Mouse (Mus musculus): ENCODE data around the gene Snrnp40. TPM values are rescaled to one million over a fixed set of nuclear protein-coding genes. Genes with fewer than 3 reads are reported as not detected.

The Snrnp40 gene
- total and polyA plus RNA-seq, 3 experiments, result 108 to 184 (median 128) TPM

DNA sequence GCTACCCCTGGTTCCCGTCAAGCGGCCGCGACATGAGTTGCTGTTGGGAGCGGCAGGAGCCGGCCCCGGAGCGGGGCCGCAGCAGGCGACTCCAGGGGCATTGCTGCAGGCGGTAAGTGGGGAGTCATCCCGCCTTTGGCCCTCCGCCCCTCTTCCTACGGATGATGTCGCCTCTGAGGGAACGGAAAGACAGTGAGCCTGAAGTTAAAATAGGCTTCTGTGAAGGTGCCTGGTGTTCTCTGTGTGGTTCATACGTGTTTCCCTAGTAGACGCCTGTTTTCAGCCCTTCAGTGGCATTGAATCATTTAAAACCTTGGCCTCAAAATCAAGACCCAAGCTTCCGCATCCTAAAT lies 282 bp downstream of the Snrnp40 start:
- Histone ChIP-seq H3K36me3 (replicated peaks in 1 of 2; ENCODE audit: control insufficient read depth in 1 of 2, insufficient read depth in 1 of 2, low read length in 1 of 2) (peaks cover 26 to 50% of the 10 kb centered on the region in 2 experiments), H3K9ac (ENCODE audit: insufficient read depth, low read depth) (peak overlapping the region; percentile 89)
- in situ Hi-C loops (cut with MboI; ENCODE audit: low pct_ligation_motif_present, low pct_unique_long_range_greater_than_20kb, low sequenced_read_pairs), result no loop called here

DNA sequence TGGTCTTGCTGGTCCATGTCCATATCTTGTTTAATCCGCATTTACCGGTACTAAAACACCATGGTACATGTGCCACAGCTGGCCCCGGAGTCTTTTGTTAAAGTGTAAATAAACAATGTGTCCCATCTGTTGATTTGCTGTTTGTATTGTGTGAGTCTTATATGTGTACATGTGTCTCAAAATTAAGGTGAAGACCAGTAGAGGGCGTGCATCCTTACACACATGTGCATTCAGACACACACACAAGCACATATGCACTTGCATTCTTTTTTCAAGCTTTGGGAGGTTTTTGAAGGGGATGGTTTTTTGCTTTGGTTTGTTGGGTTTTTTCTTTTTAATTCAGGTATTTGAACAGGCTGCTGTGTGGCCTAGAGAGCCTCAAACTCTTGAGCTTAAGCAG lies 16.7 kb downstream of the Snrnp40 start:
- peaks cover 7% of the 10 kb centered on the region for H3K9me3 ChIP-seq (replicated peaks; ENCODE audit: low read length)
- in situ Hi-C loops (cut with MboI; ENCODE audit: low pct_ligation_motif_present, low pct_unique_long_range_greater_than_20kb, low sequenced_read_pairs) (no loop called here), dilution Hi-C loops (cut with MboI; ENCODE audit: extremely low pct_ligation_motif_present, extremely low pct_unique_long_range_greater_than_20kb, low sequenced_read_pairs) (no loop called here)
- no peaks in the 10 kb centered on the region for H3K27me3 ChIP-seq (replicated peaks)
- DNase-seq (ENCODE audit: extremely low read depth), result peak; percentile 21
- no peak overlapping the region for H3K4me2 ChIP-seq (ENCODE audit: insufficient read depth, low read depth, poor library complexity, severe bottlenecking)
- no peak overlapping the region for H3K4me3 ChIP-seq (replicated peaks in 1 of 3; ENCODE audit: low read depth in 2 of 3, low read length in 2 of 3, poor library complexity in 1 of 3)
- H3K36me3 ChIP-seq (replicated peaks in 1 of 2; ENCODE audit: control insufficient read depth in 1 of 2, insufficient read depth in 1 of 2, low read length in 1 of 2), result peaks cover 67 to 93% of the 10 kb centered on the region in 2 experiments
- no peaks in the 10 kb centered on the region; the same call in 1 of the 2 replicates for H3K79me2 ChIP-seq (replicated peaks; ENCODE audit: control insufficient read depth, extremely low read depth, insufficient read depth, poor library complexity, severe bottlenecking)
- H3K27ac ChIP-seq (ENCODE audit: insufficient read depth, low read depth), result no peak overlapping the region
- no peak overlapping the region for H3K9ac ChIP-seq (ENCODE audit: insufficient read depth, low read depth)
- H3K4me1 ChIP-seq (ENCODE audit: control insufficient read depth in 1 of 2, insufficient read depth in 2 of 2), result no peaks in the 10 kb centered on the region
- 0 out of 2 replicates have a peak, but pooled peaks have one; percentile 19 for TF ChIP-seq MYC (IDR thresholded peaks at IDR 0.05; ENCODE audit: low read depth, low read length)
- TF ChIP-seq POLR2A (IDR thresholded peaks at IDR 0.05; ENCODE audit: low read depth, low read length), result no peak
- peak; percentile 37 for TF ChIP-seq SMC3 (IDR thresholded peaks at IDR 0.05; ENCODE audit: low read depth, low read length)
- TF ChIP-seq CTCF (conservative IDR thresholded peaks at IDR 0.05 in 1 of 2, IDR thresholded peaks at IDR 0.05 in 1 of 2; ENCODE audit: low read depth in 2 of 2, low read length in 2 of 2), result peak in 1 of 2 experiments; percentile 50; a peak in 2 of 4 replicates

More for the DNA sequence above, 282 bp downstream of the Snrnp40 start:
- H3K27me3 ChIP-seq (replicated peaks), result no peaks in the 10 kb centered on the region
- H3K27ac ChIP-seq (ENCODE audit: insufficient read depth, low read depth), result no peak overlapping the region
- no peaks in the 10 kb centered on the region for H3K9me3 ChIP-seq (replicated peaks; ENCODE audit: low read length)
- H3K4me2 ChIP-seq (ENCODE audit: insufficient read depth, low read depth, poor library complexity, severe bottlenecking), result no peak overlapping the region
- 0 out of 2 replicates have a peak, but pooled peaks have one; percentile 7 for TF ChIP-seq TBP (conservative IDR thresholded peaks at IDR 0.05; ENCODE audit: low read depth, low read length)
- TF ChIP-seq IRF4 (IDR thresholded peaks at IDR 0.05; ENCODE audit: low read depth, low read length), result no peak; the same call in 1 of the 2 replicates
- peak; percentile 15 for DNase-seq (ENCODE audit: extremely low read depth)
- peak overlapping the region; percentile 74 to 97 (median 94) for H3K4me3 ChIP-seq (replicated peaks in 1 of 3; ENCODE audit: low read depth in 2 of 3, low read length in 2 of 3, poor library complexity in 1 of 3)
- dilution Hi-C loops (cut with MboI; ENCODE audit: extremely low pct_ligation_motif_present, extremely low pct_unique_long_range_greater_than_20kb, low sequenced_read_pairs), result no loop called here
- peaks cover 7 to 28% of the 10 kb centered on the region in 2 experiments for H3K4me1 ChIP-seq (ENCODE audit: control insufficient read depth in 1 of 2, insufficient read depth in 2 of 2)
- H3K79me2 ChIP-seq (replicated peaks; ENCODE audit: control insufficient read depth, extremely low read depth, insufficient read depth, poor library complexity, severe bottlenecking), result peaks cover 54% of the 10 kb centered on the region

DNA sequence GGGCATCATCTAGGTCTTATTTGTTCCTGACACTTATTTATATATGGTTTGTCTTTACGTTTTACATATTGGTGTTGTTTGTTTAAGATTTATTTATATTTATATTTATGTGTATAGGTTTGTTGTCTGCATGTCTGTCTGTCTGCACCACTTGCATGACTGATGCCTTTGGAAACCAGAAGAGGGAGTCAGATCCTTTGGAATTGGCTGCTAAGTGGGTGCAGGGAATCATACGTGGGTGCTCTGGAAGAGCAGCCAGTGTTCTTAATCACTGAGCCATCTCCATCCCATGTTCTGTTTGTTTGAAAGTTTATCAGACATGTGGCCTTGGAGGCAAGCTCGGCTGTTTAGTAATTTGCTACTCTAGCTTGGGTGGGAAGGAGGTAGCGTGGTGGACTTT lies 17.6 kb downstream of the Snrnp40 start:
- Histone ChIP-seq H3K9me3 (replicated peaks; ENCODE audit: low read length) (peaks cover 7% of the 10 kb centered on the region), H3K4me3 (replicated peaks in 1 of 3; ENCODE audit: low read depth in 2 of 3, low read length in 2 of 3, poor library complexity in 1 of 3) (no peak overlapping the region), H3K36me3 (replicated peaks in 1 of 2; ENCODE audit: control insufficient read depth in 1 of 2, insufficient read depth in 1 of 2, low read length in 1 of 2) (peaks cover 68 to 98% of the 10 kb centered on the region in 2 experiments), H3K4me1 (ENCODE audit: control insufficient read depth in 1 of 2, insufficient read depth in 2 of 2) (no peaks in the 10 kb centered on the region), H3K4me2 (ENCODE audit: insufficient read depth, low read depth, poor library complexity, severe bottlenecking) (no peak overlapping the region), H3K27ac (ENCODE audit: insufficient read depth, low read depth) (no peak overlapping the region), H3K79me2 (replicated peaks; ENCODE audit: control insufficient read depth, extremely low read depth, insufficient read depth, poor library complexity, severe bottlenecking) (no peaks in the 10 kb centered on the region; the same call in 1 of the 2 replicates), H3K27me3 (replicated peaks) (no peaks in the 10 kb centered on the region), H3K9ac (ENCODE audit: insufficient read depth, low read depth) (no peak overlapping the region)
- DNase-seq (ENCODE audit: extremely low read depth), result no peak
- in situ Hi-C loops (cut with MboI; ENCODE audit: low pct_ligation_motif_present, low pct_unique_long_range_greater_than_20kb, low sequenced_read_pairs) (no loop called here), dilution Hi-C loops (cut with MboI; ENCODE audit: extremely low pct_ligation_motif_present, extremely low pct_unique_long_range_greater_than_20kb, low sequenced_read_pairs) (no loop called here)
- no peak for TF ChIP-seq GABPA (IDR thresholded peaks at IDR 0.05; ENCODE audit: insufficient replicate concordance, low read depth, low read length)
- TF ChIP-seq MXI1 (IDR thresholded peaks at IDR 0.05; ENCODE audit: low read depth, low read length), result no peak
- TF ChIP-seq POLR2A (IDR thresholded peaks at IDR 0.05; ENCODE audit: low read depth, low read length), result no peak
- TF ChIP-seq CTCF (conservative IDR thresholded peaks at IDR 0.05 in 1 of 2, IDR thresholded peaks at IDR 0.05 in 1 of 2; ENCODE audit: low read depth in 2 of 2, low read length in 2 of 2), result no peak
- no peak for TF ChIP-seq ETS1 (conservative IDR thresholded peaks at IDR 0.05; ENCODE audit: low read depth, low read length)
- no peak for TF ChIP-seq NELFE (IDR thresholded peaks at IDR 0.05; ENCODE audit: low read depth, low read length)
- no peak for TF ChIP-seq ZKSCAN1 (IDR thresholded peaks at IDR 0.05; ENCODE audit: borderline replicate concordance, low read depth, low read length)

All from CH12.LX (cell line).